Mouse (Mus musculus) cerebellum, adult 2 months (tissue): ENCODE data around the gene Cdk5. TPM values are rescaled to one million over a fixed set of nuclear protein-coding genes. Genes with fewer than 3 reads are reported as not detected.

Source experiments
- DNase-seq, 2 experiments: peaks; one replicate each; pipeline ENCODE4 v3.0.0; 2021
- H3K27ac ChIP-seq: fragments of 200-500 bp; 2 replicates; pipeline ENCODE4 v1.5.1; 2012; ENCODE audit warnings: low read length, control low read depth, inconsistent platforms; ENCODE audit not compliant: insufficient read depth
- H3K27me3 ChIP-seq: fragments of 200-500 bp; 2 replicates; pipeline ENCODE4 v1.6.1; 2012; ENCODE audit warnings: inconsistent platforms, mild to moderate bottlenecking, low read length, moderate library complexity; ENCODE audit not compliant: control insufficient read depth, insufficient read depth
- H3K4me1 ChIP-seq: fragments of 200-500 bp; 2 replicates; pipeline ENCODE4 v1.6.1; 2011; ENCODE audit warnings: low read length; ENCODE audit not compliant: control insufficient read depth, insufficient read depth
- H3K4me3 ChIP-seq: fragments of 200-500 bp; replicated peaks from 2 replicates; pipeline ENCODE3; 2011; ENCODE audit warnings: mild to moderate bottlenecking, low read depth, low read length, control low read depth; ENCODE audit not compliant: insufficient read depth
- CTCF ChIP-seq: fragments of 200-500 bp; IDR thresholded peaks from 2 replicates; pipeline ENCODE4 v1.5.1; 2011; ENCODE audit warnings: low read depth, mild to moderate bottlenecking, control low read depth, low read length, moderate library complexity, borderline replicate concordance; ENCODE audit not compliant: insufficient read depth
- POLR2A ChIP-seq: fragments of 200-500 bp; IDR thresholded peaks from 2 replicates; pipeline ENCODE4 v1.6.1; 2011; ENCODE audit warnings: low read length, control low read depth, borderline replicate concordance; ENCODE audit not compliant: insufficient read depth
- WGBS: fragments of 180-500 bp; shearing (Covaris S2); methylation state at CpG from one replicate; pipeline ENCODE4 v1.1.7; 2018; 5-methylcytosine and 5-hydroxymethylcytosine counted together
- polyA plus RNA-seq: library from polyadenylated mRNA; depleted of rRNA; stranded (reverse); fragments of >200 nt; gene quantifications from 2 replicates; pipeline ENCODE4 v1.2.3, GENCODE M21; 2012

The Cdk5 gene
- polyA plus RNA-seq, 1 experiment, result 221 TPM

DNA sequence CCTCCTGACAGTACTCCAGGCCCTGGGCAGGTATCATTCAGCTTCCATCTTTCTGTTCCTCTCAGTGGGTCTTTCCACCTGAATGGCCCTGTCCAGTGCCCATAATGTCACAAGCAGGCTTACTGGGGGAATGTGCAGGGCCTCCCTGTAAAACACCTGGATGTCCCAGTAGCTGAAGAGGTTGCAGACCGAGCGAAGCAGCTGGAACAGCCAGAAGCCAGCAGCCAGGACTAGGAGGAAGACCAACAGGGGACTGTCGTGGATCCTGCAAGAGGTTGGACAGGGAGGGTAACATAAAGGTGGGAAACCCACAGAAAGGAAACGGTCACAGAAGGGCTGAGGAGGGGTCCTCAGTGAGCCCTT, 33.7 kb downstream of the Cdk5 start:
- H3K27me3 ChIP-seq, result no peaks in the 10 kb centered on the region
- 85% methylated on average over 4 of the region's 4 CpGs for WGBS
- DNase-seq, result no peak
- no peak overlapping the region for H3K4me3 ChIP-seq
- no peak overlapping the region for H3K27ac ChIP-seq
- TF ChIP-seq CTCF (no peak), POLR2A (no peak)
- peaks cover 5% of the 10 kb centered on the region; the same call in 1 of the 2 replicates for H3K4me1 ChIP-seq

DNA sequence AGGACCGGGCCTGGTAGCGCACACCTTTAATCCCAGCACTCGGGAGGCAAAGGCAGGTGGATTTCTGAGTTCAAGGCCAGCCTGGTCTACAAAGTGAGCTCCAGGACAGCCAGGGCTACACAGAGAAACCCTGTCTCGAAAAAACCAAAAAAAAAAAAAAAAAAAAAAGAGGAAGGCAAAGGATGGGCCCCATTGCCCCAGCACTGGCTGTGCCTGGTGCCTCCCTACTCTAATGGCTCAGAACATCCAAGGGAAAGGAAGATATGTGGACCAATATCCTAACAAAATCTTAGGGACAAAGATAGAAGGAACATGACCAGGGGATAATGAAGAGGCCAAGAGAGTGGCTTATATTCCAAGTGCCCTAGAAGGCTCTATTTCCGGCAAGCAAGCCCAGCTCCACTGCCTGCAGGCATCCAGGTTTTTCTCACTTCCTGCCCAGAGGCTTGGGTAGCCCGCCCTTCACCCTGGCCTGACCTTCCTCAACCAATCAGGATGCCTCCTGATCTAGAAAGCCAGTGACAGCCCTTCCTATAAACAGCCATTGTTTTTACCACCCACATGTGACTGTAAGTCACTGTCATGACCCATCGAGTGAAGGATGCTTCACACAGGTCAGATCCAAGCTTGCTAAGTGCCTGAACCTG, 34.2 kb downstream of the Cdk5 start:
- no peak for DNase-seq
- 76% methylated on average over 7 of the region's 7 CpGs for WGBS
- Histone ChIP-seq H3K27ac (no peak overlapping the region), H3K4me1 (peaks cover 9% of the 10 kb centered on the region), H3K4me3 (no peak overlapping the region), H3K27me3 (no peaks in the 10 kb centered on the region)
- no peak for TF ChIP-seq POLR2A
- no peak for TF ChIP-seq CTCF

DNA sequence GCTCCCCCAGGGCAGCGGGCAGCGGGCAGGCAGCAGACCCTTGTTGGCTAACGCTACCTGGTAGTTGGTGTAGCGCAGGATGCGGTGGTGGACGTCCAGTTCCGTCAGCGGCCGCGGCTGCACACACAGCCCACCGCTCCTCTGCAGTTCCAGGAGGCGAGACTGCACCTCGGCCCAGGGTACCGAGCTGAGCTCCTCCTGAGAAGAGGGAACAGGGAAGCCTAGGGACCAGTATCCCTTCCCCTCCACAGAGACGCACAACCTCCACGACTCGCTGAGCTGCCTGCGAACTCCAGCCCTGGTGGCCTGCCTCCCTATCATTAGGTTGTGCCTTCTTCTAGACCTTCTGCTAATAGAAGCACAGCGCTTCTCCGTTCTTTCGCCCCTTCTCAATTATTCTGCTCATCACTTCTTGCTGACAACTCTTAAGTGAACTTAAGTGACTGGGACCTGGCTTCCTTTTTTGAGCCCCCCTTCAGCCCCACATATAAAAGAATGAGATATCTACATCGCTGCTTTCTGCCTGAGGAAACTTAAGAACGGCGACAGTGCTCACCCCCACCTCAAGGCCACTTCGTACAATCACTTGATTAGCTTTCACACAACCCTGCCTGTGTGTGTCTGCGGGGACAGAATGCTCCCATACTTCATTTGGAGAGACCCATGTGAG, 34.9 kb downstream of the Cdk5 start:
- Histone ChIP-seq H3K4me1 (peaks cover 10% of the 10 kb centered on the region), H3K27ac (no peak overlapping the region), H3K27me3 (no peaks in the 10 kb centered on the region), H3K4me3 (peak overlapping the region; percentile 17)
- no peak for DNase-seq
- no peak for TF ChIP-seq POLR2A
- no peak for TF ChIP-seq CTCF
- WGBS, result 41% methylated on average over 25 of the region's 26 CpGs

DNA sequence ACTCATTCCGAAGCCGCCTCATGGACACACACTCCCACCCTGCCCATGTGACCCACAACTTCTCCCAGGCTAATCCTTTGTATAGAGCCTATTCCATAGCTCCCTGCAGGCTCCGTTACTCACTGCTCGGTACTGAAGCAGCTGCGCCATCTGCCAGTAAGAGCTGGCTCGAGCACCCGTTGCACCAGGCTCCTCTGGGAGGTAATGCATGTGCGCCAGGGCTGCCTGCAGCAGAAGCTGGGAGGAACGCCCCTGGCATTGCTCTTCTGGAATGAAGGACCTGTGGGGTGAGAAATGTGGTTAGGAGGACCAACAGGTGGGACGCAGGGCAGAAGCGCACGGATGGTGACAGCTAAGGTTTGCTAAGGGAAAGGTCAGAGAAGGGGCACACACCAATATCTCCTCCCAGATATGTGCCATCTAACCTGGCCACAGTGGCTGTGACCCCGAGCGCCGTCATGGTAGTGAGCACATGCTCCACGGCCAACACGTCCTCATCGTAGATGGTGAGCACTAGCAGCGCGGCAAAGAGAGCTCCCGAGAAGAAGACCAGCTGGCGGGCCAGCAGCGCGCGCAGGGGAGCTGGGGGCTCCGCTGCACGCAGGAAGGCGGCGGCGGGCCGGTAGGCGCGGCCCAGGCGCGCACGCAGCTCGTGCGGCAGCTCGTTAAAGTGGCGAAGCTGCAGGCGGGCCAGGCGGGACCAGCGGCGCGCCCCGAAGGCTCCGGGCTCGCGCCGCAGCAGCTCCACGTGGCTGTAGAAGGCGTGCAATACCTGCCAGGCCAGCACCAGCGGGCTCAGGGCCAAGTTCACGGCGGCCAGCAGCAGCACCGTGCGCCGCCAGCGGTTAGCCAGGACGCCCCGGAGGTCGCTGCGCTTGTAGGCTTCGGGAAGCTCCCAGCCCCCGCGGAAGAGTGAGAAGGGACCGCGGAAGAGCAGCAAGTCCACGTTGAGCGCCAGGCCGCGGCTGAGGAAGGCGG, 35.8 kb downstream of the Cdk5 start:
- no peak for TF ChIP-seq POLR2A
- no peak for TF ChIP-seq CTCF
- peak; percentile 53 to 58 for DNase-seq
- H3K4me1 ChIP-seq, result peaks cover 12% of the 10 kb centered on the region
- peak overlapping the region; percentile 17 for H3K4me3 ChIP-seq
- WGBS, result 2% methylated on average over 72 of the region's 73 CpGs
- H3K27ac ChIP-seq, result no peak overlapping the region
- H3K27me3 ChIP-seq, result no peaks in the 10 kb centered on the region

DNA sequence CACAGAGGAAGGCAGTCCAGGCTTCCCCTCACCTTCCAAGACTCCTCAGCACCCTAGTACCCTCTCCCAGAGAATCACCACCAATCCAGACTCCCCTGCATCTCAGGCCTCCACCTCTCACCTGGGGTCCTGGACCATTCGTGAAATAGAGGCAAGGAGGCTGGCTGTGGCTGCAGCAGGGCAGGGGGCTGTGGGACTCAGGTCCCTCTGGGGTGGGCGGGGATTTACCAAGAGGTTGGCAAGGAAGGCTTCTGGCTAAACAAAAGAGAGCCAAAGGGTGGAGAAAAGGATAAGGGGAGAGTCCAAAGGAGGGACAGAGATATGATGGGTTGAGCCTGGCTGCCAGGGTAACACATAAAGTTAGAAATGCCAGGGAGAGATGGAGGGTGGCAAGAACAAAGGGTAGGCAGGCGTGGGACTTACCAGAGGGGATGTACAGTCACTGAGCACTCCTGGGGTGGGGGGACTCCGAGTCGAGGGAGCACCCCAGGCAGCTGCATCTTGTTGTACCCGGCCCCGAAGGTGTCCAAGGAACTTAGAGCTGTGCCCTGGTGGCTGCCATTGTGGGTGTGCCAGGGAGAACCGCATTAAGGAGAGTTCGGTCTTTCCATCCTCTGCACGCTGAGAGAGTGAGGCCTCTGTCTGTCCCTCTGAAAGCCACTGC, 37.3 kb downstream of the Cdk5 start:
- no peaks in the 10 kb centered on the region for H3K27me3 ChIP-seq
- H3K27ac ChIP-seq, result no peak overlapping the region
- H3K4me1 ChIP-seq, result peaks cover 12% of the 10 kb centered on the region
- no peak overlapping the region for H3K4me3 ChIP-seq
- DNase-seq, result no peak
- WGBS, result 86% methylated on average over 10 of the region's 10 CpGs
- TF ChIP-seq POLR2A (no peak), CTCF (no peak)

DNA sequence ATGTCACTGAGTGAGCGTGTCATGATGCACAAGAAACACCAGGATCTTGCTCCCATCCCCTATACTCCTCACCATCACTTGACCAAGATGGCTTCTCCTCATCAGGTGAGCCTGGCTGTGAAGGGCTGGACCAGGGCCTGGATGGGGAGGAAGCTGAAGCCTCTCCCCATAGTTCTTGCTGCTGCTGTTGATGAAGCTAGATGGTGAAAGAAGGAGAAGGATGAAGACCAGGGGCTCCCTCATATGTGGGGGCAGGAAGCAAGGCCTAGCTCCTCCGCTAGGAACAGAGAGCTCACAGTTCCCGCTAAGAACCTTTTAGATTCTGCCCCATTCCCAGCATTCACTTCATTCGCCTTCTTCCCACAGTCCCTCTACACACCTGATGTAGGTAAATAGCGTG, 38.0 kb downstream of the Cdk5 start:
- H3K27me3 ChIP-seq, result no peaks in the 10 kb centered on the region
- 95% methylated on average over 5 of the region's 5 CpGs for WGBS

DNA sequence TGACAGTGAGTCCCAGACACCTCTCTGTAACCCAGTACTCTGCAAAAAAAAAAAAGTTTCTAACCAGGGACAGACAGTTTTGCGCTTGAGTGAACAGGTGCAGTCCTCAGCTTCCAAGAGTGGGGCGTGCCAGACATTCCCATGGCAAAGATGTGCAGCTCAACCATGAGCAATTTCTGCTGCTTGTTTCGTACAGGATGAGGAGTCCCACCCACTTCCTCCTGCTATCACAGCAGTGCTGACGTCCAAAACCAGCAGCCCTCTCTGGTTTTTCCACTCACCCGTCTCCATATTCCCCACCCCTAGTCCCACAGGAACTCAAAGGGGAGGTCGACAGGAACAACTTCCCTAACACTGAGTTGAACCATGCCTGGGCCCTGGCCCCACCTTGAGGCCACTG, 38.9 kb downstream of the Cdk5 start:
- 58% methylated on average over 6 of the region's 6 CpGs for WGBS
- Histone ChIP-seq H3K27me3 (no peaks in the 10 kb centered on the region), H3K4me1 (peaks cover 12% of the 10 kb centered on the region), H3K27ac (no peak overlapping the region), H3K4me3 (no peak overlapping the region)
- DNase-seq, result no peak
- TF ChIP-seq POLR2A (no peak), CTCF (no peak)

More for the DNA sequence above, 38.0 kb downstream of the Cdk5 start:
- no peak overlapping the region for H3K27ac ChIP-seq
- H3K4me3 ChIP-seq, result no peak overlapping the region
- DNase-seq, result no peak
- H3K4me1 ChIP-seq, result peaks cover 12% of the 10 kb centered on the region
- no peak for TF ChIP-seq CTCF
- no peak for TF ChIP-seq POLR2A
